Mouse (Mus musculus): ENCODE measurements around the gene Zp3. TPM values are rescaled to one million over a fixed set of nuclear protein-coding genes. Genes with fewer than 3 reads are reported as not detected.

Gene Zp3
- polyA plus RNA-seq, 1 experiment = 0.11 TPM

DNA sequence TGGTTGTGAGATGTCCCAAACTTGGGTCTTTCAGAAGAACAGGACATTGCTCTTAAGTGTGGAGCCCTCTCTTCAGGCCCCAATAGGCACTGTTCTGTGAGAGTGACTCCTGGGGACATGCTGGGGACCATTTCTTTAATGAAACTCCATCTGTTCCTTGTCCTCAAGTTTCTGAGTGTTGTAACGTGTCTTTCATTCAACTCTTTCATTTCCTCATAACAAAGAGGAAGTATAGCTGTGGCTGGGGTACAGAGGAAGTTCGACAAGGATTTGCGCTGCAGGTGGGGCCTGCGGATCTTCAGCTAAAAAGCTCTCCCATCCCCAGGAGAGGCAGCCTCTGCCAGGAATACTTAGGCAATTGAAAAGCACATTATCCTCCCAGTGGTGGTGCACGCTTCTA lies 10.7 kb downstream of the Zp3 start:
- no peaks in the 10 kb centered on the region for H3K27me3 ChIP-seq (ENCODE audit: control insufficient read depth, insufficient read depth, insufficient read length)
- no peak overlapping the region for H3K4me3 ChIP-seq
- no peak overlapping the region for H3ac ChIP-seq (ENCODE audit: control insufficient read depth, insufficient read length)
- no peaks in the 10 kb centered on the region for H3K36me3 ChIP-seq (ENCODE audit: control insufficient read depth, insufficient read depth)
- H3K4me2 ChIP-seq (ENCODE audit: low read depth) = no peak overlapping the region
- no peak for TF ChIP-seq SRF (IDR thresholded peaks at IDR 0.05; ENCODE audit: control insufficient read depth, insufficient read length, low read depth)
- no peak for TF ChIP-seq POLR2A (IDR thresholded peaks at IDR 0.05; ENCODE audit: insufficient read length, low read depth)
- TF ChIP-seq POLR2AphosphoS2 (IDR thresholded peaks at IDR 0.05; ENCODE audit: insufficient read length, low read depth) = no peak
- TF ChIP-seq TCF12 (IDR thresholded peaks at IDR 0.05; ENCODE audit: insufficient read depth, poor library complexity, severe bottlenecking) = no peak
- TF ChIP-seq E2F4 (IDR thresholded peaks at IDR 0.05; ENCODE audit: insufficient read depth) = no peak
- no peak for TF ChIP-seq USF1 (IDR thresholded peaks at IDR 0.05; ENCODE audit: low read depth)
- TF ChIP-seq MYOD1 (IDR thresholded peaks at IDR 0.05; ENCODE audit: control insufficient read depth in 1 of 3, insufficient read length in 2 of 3, low read depth in 2 of 3) = no peak
- no peak for TF ChIP-seq MYOG (IDR thresholded peaks at IDR 0.05; ENCODE audit: control insufficient read depth in 1 of 3, insufficient read depth in 1 of 3, insufficient read length in 2 of 3, low read depth in 2 of 3)
- TF ChIP-seq MAX (IDR thresholded peaks at IDR 0.05; ENCODE audit: low read depth) = no peak
- no peak for TF ChIP-seq TCF3 (IDR thresholded peaks at IDR 0.05; ENCODE audit: insufficient read length, low read depth)
- TF ChIP-seq REST (IDR thresholded peaks at IDR 0.05; ENCODE audit: insufficient read depth, insufficient read length) = no peak
- no peak for TF ChIP-seq CEBPB (IDR thresholded peaks at IDR 0.05; ENCODE audit: insufficient read depth, poor library complexity, severe bottlenecking)
- H3K79me2 ChIP-seq (ENCODE audit: control insufficient read depth, insufficient read depth) = peaks cover 7% of the 10 kb centered on the region

DNA sequence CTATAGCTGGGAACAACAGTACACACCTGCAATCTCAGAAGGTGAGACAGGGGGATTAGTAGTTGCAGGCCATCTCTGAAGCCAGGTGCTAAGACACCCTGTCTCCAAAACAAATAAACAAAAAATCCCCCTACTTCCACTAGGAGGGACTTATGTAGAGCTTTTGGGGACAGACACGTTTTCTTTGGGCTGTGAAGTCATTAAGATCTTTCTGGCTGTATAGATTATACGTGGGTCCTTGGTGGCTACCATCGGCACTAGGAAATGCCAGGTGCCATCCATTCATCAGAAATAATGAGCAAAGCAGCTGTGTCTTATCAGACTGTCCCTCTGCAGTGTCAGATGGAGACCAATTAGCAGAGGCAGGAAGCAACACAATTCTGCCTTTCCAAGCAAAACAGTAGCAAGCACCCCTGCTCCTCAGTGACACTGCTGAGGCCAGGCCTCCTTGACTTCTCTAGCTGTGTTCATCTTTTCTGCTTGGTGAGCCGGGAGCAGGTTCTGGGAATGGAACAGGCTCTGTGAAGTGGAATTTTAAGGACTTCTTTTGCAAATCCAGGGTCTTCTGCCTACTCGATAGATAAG lies 13.6 kb downstream of the Zp3 start:
- TF ChIP-seq E2F4 (IDR thresholded peaks at IDR 0.05; ENCODE audit: insufficient read depth) (no peak), MAX (IDR thresholded peaks at IDR 0.05; ENCODE audit: low read depth) (no peak), MYOD1 (IDR thresholded peaks at IDR 0.05; ENCODE audit: control insufficient read depth in 1 of 3, insufficient read length in 2 of 3, low read depth in 2 of 3) (no peak), CEBPB (IDR thresholded peaks at IDR 0.05; ENCODE audit: insufficient read depth, poor library complexity, severe bottlenecking) (no peak), MYOG (IDR thresholded peaks at IDR 0.05; ENCODE audit: control insufficient read depth in 1 of 3, insufficient read depth in 1 of 3, insufficient read length in 2 of 3, low read depth in 2 of 3) (no peak), TCF3 (IDR thresholded peaks at IDR 0.05; ENCODE audit: insufficient read length, low read depth) (no peak), POLR2A (IDR thresholded peaks at IDR 0.05; ENCODE audit: insufficient read length, low read depth) (no peak), TCF12 (IDR thresholded peaks at IDR 0.05; ENCODE audit: insufficient read depth, poor library complexity, severe bottlenecking) (no peak), USF1 (IDR thresholded peaks at IDR 0.05; ENCODE audit: low read depth) (no peak), POLR2AphosphoS2 (IDR thresholded peaks at IDR 0.05; ENCODE audit: insufficient read length, low read depth) (no peak), REST (IDR thresholded peaks at IDR 0.05; ENCODE audit: insufficient read depth, insufficient read length) (no peak)
- Histone ChIP-seq H3K4me2 (ENCODE audit: low read depth) (no peak overlapping the region), H3K27me3 (ENCODE audit: control insufficient read depth, insufficient read depth, insufficient read length) (no peaks in the 10 kb centered on the region), H3ac (ENCODE audit: control insufficient read depth, insufficient read length) (no peak overlapping the region), H3K4me3 (no peak overlapping the region), H3K36me3 (ENCODE audit: control insufficient read depth, insufficient read depth) (no peaks in the 10 kb centered on the region), H3K79me2 (ENCODE audit: control insufficient read depth, insufficient read depth) (peaks cover 14% of the 10 kb centered on the region)

DNA sequence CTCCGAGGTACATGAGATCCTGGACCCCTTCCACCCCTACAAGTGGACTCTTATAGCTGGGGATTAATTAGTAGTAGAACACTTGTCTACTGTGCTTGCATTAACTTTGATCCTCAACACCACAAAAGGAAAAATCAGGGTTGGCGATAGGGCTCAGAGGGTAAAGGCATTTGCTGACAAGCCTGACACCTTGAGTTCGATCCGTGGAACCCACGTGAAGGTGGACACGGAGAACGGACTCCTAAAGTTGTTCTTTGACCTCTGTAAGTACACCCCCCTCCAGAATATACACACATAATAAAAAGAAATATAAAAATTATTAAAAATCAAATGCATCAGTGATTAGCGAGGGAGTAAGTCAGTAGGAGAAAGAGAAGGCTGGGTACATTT lies 14.4 kb downstream of the Zp3 start:
- Histone ChIP-seq H3ac (ENCODE audit: control insufficient read depth, insufficient read length) (peak overlapping the region; percentile 36), H3K36me3 (ENCODE audit: control insufficient read depth, insufficient read depth) (peaks cover 3% of the 10 kb centered on the region), H3K4me3 (peak overlapping the region; percentile 62), H3K27me3 (ENCODE audit: control insufficient read depth, insufficient read depth, insufficient read length) (no peaks in the 10 kb centered on the region), H3K4me2 (ENCODE audit: low read depth) (no peak overlapping the region), H3K79me2 (ENCODE audit: control insufficient read depth, insufficient read depth) (peaks cover 14% of the 10 kb centered on the region)
- TF ChIP-seq MAX (IDR thresholded peaks at IDR 0.05; ENCODE audit: low read depth) (no peak), MYOD1 (IDR thresholded peaks at IDR 0.05; ENCODE audit: control insufficient read depth in 1 of 3, insufficient read length in 2 of 3, low read depth in 2 of 3) (no peak), POLR2AphosphoS2 (IDR thresholded peaks at IDR 0.05; ENCODE audit: insufficient read length, low read depth) (no peak), CEBPB (IDR thresholded peaks at IDR 0.05; ENCODE audit: insufficient read depth, poor library complexity, severe bottlenecking) (no peak), MYOG (IDR thresholded peaks at IDR 0.05; ENCODE audit: control insufficient read depth in 1 of 3, insufficient read depth in 1 of 3, insufficient read length in 2 of 3, low read depth in 2 of 3) (no peak), USF1 (IDR thresholded peaks at IDR 0.05; ENCODE audit: low read depth) (no peak), E2F4 (IDR thresholded peaks at IDR 0.05; ENCODE audit: insufficient read depth) (no peak), TCF12 (IDR thresholded peaks at IDR 0.05; ENCODE audit: insufficient read depth, poor library complexity, severe bottlenecking) (no peak), SRF (IDR thresholded peaks at IDR 0.05; ENCODE audit: control insufficient read depth, insufficient read length, low read depth) (no peak), REST (IDR thresholded peaks at IDR 0.05; ENCODE audit: insufficient read depth, insufficient read length) (no peak), POLR2A (IDR thresholded peaks at IDR 0.05; ENCODE audit: insufficient read length, low read depth) (no peak), TCF3 (IDR thresholded peaks at IDR 0.05; ENCODE audit: insufficient read length, low read depth) (no peak)

DNA sequence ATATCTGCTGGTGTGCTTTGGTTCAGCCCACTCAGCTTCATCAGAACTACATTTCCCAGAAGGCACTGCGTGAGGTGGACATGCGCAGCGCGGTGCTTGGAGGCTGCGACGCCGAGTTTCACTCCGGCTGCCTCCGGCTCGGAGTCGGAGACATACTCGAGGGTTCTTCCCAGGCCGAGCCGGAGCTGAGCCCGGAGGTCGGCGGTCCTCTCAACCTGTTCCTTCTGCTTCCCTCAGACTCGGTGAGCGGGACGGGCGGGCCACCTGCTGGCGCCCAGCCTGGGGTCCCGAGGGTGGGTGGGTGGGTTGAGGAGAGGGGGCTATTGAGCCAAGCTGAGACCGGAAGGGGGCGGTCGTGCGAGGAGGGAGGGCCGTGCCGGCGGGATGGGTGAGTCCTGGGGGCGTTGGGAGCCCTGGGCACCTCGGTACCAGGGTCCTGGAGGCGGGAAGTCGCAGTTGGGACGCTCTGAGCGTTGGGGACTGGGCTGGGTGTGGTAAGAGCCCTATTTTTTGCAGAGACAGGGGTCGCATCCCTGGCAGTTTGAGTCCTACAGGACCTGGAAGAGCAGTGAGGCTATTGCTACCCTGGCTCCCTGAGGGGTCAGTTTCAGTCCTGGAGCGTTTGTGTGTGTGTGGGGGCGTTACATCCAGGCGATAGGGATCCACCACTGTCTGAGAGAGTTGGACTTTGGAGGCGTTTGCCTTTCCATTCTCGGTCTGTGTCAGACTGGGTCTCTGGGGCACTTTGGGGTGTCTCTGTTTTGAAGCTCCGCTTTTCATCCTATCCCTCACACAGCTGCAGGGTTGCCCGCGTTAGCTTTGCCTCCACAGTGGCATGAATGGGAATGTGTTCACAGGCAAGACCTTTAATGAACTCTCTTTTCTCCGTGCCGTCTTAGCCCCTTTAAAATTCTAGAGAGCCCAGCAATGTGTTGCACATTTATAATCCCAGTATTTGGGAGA lies 15.1 kb downstream of the Zp3 start, which contains the start of gene Dtx2:
Gene Dtx2, plus strand, starts transcription at position 76 of the 963 bp plus-strand sequence.
- Histone ChIP-seq H3K4me2 (ENCODE audit: low read depth) (peak within 1 kb of the TSS; percentile 88), H3K27me3 (ENCODE audit: control insufficient read depth, insufficient read depth, insufficient read length) (no peaks in the 10 kb centered on the region), H3K36me3 (ENCODE audit: control insufficient read depth, insufficient read depth) (peaks cover 8% of the 10 kb centered on the region), H3K79me2 (ENCODE audit: control insufficient read depth, insufficient read depth) (peaks cover 20% of the 10 kb centered on the region), H3K4me3 (peak within 1 kb of the TSS; percentile 62), H3ac (ENCODE audit: control insufficient read depth, insufficient read length) (peak within 1 kb of the TSS; percentile 36)
- TF ChIP-seq POLR2A (IDR thresholded peaks at IDR 0.05; ENCODE audit: insufficient read length, low read depth) = peak; percentile 94
- peak; percentile 95 for TF ChIP-seq POLR2AphosphoS2 (IDR thresholded peaks at IDR 0.05; ENCODE audit: insufficient read length, low read depth)
- no peak for TF ChIP-seq USF1 (IDR thresholded peaks at IDR 0.05; ENCODE audit: low read depth)
- TF ChIP-seq MAX (IDR thresholded peaks at IDR 0.05; ENCODE audit: low read depth) = no peak
- no peak for TF ChIP-seq TCF12 (IDR thresholded peaks at IDR 0.05; ENCODE audit: insufficient read depth, poor library complexity, severe bottlenecking)
- TF ChIP-seq SRF (IDR thresholded peaks at IDR 0.05; ENCODE audit: control insufficient read depth, insufficient read length, low read depth) = no peak
